Mouse (Mus musculus) adrenal gland (tissue): ENCODE results near the gene Rps24.
"Not testable (repeated sequence)": the region's sequence is repeated elsewhere in the genome, so short reads cannot be mapped to it uniquely, and the experiment has no call there.

Source experiments
- intact Hi-C: fragments of 180-260 bp; cut with DNase I; formaldehyde crosslinking; loops from one replicate; pipeline ENCODE4 v1.15.1; 2025
- long read RNA-seq, 2 experiments: library from polyadenylated mRNA; unstranded; transcript quantifications; one replicate each; pipeline ENCODE4 v2.0.0; 2020; ENCODE audit warnings: borderline replicate concordance in 1 of 2; ENCODE audit not compliant: insufficient replicate concordance in 1 of 2

The Rps24 gene
- long read RNA-seq, experiment 1, full-length matches to known transcripts, result 109 of 206 reads
- long read RNA-seq, experiment 1, partial matches to known transcripts, result 21 of 206 reads
- long read RNA-seq, experiment 1, other reads (novel, unspliced or antisense), result 76 of 206 reads
- long read RNA-seq, experiment 2, full-length matches to known transcripts, result 89 of 233 reads
- long read RNA-seq, experiment 2, partial matches to known transcripts, result 31 of 233 reads
- long read RNA-seq, experiment 2, other reads (novel, unspliced or antisense), result 113 of 233 reads

GRCm38 (mm10) chr14:24486773-24487227 is at the start of gene Rps24, which contains the start of gene Polr3a:
TSS of gene Rps24 (plus strand) at chr14:24487125.
TSS of gene Polr3a (minus strand) at chr14:24487058.
- intact Hi-C loops, result no loop called here

DNA sequence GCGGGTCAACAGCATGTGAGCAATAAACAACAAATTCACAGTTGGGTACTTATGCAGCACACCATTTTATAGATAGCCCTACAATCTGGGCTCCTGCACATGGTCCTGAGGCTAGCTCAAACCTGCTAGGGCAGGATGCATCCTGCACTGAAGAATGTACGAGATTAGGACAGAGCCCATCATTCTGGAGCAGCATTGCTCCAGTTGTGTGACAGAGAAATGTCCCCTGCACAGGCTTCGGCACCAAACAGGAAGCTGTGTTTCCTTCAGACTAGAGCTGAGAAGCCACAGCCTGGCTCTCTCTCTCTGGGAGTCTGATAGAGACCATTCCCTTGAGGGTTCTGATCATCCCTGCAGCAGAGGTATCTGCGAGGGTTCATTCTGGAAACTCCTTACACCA is 43.4 kb upstream of the Rps24 start:
- intact Hi-C loops, result loop anchor here (5.0 kb wide), 1 partner anchor 56 kb away; no protein-coding TSS in a partner anchor

GRCm38 (mm10) chr14:24458191-24458590 is 28.7 kb upstream of the Rps24 start:
- intact Hi-C loops, result no loop called here

DNA sequence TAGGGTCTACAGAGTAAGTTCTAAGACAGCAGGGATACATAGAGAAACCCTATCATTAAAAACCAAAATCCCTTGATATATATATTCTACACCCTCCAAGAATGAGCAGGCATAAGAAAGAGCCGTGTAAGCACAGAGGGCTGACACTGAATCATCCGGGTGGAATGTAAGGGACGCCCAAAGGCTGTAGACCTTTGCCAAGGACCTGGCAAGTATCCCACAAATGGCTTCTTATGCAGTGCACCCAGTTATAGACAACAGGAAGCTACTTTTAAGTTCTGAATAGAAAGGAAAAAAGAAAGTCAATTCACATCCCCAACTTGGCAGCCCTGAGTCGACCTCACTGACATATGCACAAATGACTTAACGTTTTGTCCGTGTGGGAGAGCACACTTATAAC is 18.1 kb upstream of the Rps24 start:
- intact Hi-C loops, result loop anchor here (10.0 kb wide), 1 partner anchor 314 kb away; no protein-coding TSS in a partner anchor

- intact Hi-C loops, result no loop called here
Observed at GRCm38 (mm10) chr14:24486241-24486767, 621 bp upstream of the Rps24 start.

GRCm38 (mm10) chr14:24489772-24490171 is 2.8 kb downstream of the Rps24 start:
- intact Hi-C loops, result not testable (repeated sequence)

DNA sequence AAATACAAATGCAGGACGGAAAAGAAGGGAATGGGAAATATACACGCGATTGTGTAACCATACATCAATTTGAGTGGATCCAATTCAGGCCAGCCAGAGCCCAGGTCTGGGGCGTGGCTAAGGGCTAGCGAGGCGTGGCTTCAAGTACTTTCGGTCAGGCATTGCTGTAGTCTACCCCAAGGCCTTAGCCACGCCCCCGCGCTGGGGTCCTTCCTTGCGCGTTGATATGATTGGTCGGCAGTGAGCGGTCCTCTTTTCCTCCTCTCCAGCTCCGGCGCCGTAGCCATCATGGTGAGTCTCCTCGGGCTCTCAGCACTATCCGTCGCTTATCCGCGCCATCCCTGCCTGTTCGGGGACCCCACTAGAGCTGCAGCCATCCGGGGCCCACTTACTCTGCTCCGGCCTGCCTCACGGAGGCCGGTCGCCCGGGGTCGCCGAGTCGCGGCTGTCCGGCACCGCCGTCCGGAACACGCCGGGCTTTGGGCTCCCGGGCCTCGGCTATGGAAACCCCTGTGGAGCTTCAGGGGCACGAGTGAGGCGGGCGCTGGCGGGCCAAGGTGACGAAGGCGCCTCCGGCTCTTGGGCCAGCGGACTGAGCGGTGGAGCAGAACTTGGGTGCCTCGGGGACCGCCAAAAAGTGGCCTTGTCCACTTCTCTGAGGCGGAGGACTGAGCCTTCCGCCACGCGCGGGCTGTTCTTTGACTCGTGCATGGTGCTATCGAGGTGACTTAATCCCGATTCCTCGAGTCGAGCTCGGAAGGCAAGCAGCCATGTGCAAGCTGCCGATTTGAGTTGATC is 3.7 kb downstream of the Rps24 start:
- intact Hi-C loops, result no loop called here

GRCm38 (mm10) chr14:24491266-24491981 is 4.5 kb downstream of the Rps24 start:
- intact Hi-C loops, result no loop called here

DNA sequence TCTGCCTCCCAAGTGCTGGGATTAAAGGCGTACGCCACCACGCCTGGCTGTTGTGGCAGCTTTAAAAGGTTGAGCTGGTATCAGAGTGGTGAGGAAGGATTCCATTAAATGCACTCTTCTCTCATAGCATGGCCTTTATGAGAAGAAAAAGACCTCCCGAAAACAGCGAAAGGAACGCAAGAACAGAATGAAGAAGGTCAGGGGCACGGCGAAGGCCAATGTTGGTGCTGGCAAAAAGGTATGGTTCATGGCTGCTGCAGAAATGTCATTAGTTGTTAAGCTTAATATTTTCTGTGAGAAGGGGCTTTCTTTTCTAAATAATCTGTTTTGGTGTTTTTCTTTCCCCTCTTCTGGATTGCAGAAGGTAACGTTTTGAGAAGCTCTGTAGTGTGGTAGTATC is 6.3 kb downstream of the Rps24 start:
- intact Hi-C loops, result no loop called here

DNA sequence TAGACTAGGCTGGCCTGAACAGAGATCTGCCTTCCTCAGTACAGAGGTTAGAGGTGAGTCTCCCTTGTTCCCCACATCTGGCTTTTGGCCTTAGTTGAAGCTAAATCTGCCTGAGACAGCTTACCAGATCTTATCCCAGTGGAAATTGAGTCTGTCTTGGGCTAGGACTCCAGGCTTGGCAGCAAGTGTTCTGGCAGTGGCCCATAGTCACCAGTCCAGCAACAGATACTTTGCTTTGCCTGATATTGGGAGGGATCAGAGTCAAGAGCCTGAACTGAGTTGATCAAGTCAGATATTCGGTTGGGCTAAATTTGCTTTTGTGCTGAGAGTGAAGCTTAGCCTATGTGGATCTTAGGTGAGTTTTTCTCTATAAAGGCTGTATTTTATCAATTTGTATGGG is 9.6 kb downstream of the Rps24 start:
- intact Hi-C loops, result no loop called here

- intact Hi-C loops, result no loop called here
Observed at GRCm38 (mm10) chr14:24497443-24497842, 10.5 kb downstream of the Rps24 start.

- intact Hi-C loops, result no loop called here
Observed at GRCm38 (mm10) chr14:24498561-24499255, 11.8 kb downstream of the Rps24 start.

DNA sequence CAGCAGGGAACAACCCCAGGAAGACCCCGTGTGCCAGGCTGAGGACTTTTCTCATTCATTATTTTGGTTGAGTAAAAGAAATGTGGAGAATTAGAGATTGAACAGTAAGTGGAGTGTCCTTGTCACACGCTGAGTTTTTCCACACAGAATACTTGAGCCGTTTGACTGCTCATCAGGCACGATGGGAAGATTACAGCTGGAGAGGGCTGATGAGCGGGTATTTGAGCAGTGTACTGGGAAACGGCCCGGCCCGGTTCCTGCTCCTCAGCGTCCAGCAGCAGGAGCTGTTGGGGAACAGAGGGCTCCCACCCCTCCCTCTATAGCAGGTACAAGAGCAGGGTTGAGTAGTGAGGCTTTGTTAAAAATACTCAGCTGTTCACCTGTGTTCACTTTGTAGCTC is 12.6 kb downstream of the Rps24 start:
- intact Hi-C loops, result no loop called here

- intact Hi-C loops, result loop anchor here (10.0 kb wide), 3 partner anchors 955 to 1195 kb away; partner anchors contain the start of genes Ppif and Zmiz1
Observed at GRCm38 (mm10) chr14:24500091-24500844, 13.3 kb downstream of the Rps24 start.

DNA sequence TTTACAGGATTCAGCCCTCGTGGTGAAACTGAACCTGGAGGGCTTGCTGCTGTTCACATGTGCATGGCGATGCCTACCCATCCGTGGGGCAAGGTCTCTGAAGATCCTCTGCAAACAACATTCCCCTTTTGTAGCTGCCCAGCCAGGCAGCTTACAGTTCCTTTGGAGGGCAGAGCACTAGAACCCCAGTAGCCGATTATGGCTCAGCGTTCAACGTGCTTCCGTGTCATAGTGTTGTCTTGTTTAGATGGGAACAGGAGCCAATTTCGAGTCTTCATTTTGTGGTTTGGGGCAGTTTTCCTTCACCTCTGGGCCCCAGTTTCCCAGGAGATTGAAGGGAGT is 13.9 kb downstream of the Rps24 start:
- intact Hi-C loops, result loop anchor here (10.0 kb wide), 3 partner anchors 954 to 1194 kb away; partner anchors contain the start of genes Ppif and Zmiz1

DNA sequence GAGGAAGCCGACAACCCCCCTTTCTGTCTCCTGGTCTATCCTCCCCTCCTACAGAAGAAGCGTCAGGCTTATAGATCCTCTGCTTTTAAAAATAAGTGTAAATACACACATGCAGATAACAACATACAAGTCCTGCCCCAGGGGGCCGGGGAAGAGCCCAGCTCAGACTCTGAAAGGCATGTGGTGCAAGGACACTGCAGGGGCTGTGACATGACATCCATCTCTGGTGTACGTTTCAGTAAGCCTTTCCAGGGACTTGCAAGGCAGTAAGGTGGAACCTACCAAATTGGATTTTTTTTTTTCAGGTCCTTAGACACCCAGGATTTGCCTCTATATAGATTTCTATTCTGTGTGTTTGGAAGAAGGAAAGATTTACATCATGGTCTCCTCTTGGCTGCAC is 14.3 kb downstream of the Rps24 start:
- intact Hi-C loops, result loop anchor here (10.0 kb wide), 3 partner anchors 954 to 1194 kb away; partner anchors contain the start of genes Ppif and Zmiz1

- intact Hi-C loops, result loop anchor here (10.0 kb wide), 3 partner anchors 947 to 1187 kb away; partner anchors contain the start of genes Ppif and Zmiz1
Observed at GRCm38 (mm10) chr14:24507452-24508069, 20.6 kb downstream of the Rps24 start.

DNA sequence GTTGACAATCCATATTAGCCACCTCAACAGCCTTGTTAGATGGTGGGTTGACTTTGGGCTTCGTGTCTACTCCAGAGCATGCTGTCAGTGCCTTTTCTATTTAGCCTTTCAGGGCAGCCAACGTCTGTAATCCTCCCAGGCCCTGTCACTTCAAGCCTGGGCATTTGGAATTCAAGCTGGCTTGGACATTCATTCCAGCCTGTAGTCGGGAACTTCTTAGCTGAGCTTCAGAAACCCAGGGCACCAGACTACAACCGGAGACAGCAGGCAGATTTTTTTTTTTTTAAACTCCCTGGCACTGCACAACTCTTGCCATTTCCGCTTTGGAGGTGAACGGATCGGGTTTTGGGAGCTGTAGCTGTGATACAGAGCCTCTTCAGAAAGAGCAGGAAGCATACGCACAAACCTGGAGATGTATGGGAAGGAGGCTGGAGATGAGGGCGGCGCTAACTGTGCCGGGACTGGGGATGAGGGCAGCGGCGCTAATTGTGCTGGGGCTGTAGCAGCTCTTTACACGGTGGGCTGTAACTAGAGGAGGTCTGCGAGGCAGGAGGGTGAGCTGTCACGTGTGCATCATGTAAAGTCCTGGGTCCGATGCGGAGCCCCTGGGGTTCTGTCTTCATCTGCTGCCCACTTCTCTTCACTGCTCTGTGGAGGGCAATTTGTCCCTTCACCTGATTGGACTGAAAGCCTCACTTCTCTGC is 21.3 kb downstream of the Rps24 start:
- intact Hi-C loops, result loop anchor here (10.0 kb wide), 3 partner anchors 947 to 1187 kb away; partner anchors contain the start of genes Ppif and Zmiz1

GRCm38 (mm10) chr14:24509557-24509956 is 22.6 kb downstream of the Rps24 start:
- intact Hi-C loops, result loop anchor here (10.0 kb wide), 3 partner anchors 945 to 1185 kb away; partner anchors contain the start of genes Ppif and Zmiz1
